8 mouse cellular contexts compared by ENCODE assay signal in the genomic region with DNA sequence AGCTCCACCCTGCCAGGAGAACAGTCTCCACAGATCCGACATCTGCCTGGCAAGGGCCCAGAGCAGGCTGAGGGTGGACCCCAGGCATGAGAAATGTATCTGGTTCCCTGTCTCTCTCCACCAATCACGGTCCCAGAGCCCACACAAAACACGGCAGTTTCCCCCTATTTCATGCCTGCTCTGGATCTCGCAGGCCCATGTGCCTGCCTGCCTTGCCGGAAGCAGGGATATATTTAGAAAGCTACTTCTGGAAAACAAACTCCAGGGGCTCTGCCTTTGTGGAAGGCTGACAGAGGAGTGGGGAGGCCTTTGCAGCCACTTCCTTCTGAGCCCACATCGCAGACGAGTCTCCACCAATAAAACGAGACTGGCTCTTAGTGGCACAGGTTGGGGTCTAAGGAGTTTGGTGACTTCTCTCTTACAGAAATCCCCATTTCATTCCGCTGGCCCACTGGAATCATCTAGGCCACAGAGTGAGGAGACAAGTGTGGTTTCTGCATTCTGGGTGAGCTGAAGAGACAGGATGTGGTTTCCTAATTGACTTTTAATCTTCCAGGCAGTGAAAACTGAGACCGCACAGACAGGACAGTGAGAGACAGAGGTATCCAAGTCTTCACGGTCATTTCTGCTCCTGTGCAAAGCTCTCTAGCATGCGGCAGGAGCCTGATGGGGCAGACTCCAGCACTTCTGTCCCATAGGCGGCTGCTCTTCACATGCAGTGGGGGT. TPM values are rescaled to one million over a fixed set of nuclear protein-coding genes. Genes with fewer than 3 reads are reported as not detected.
DNase-seq lines count a peak whose midpoint lies in the region; ATAC-seq and TF ChIP-seq lines count a peak whose summit lies in the region.
"Had no signal": no experiment of that assay in that cellular context is flagged by ENCODE, and none has a peak within 500 bp of the region (broad histone marks: within the 10 kb centered on the region; RNA-seq: fewer than 3 reads in every experiment).

No protein-coding gene starts in this region.

- peak; percentile 82 for ATAC-seq in embryonic facial prominence, embryonic 15.5 days (ENCODE audit: insufficient number of reproducible peaks, low FRiP score, low TSS enrichment, low read depth)
- peak; percentile 66; the same call in 1 of the 2 replicates for ATAC-seq in stomach, postnatal 0 days (ENCODE audit: low FRiP score, low TSS enrichment)

- no peak overlapping the region for H3K9ac ChIP-seq in embryonic facial prominence, embryonic 15.5 days
- H3K9ac ChIP-seq in stomach, postnatal 0 days (ENCODE audit: low read length), result no peak overlapping the region

- peak overlapping the region; percentile 80 for H3K27ac ChIP-seq in embryonic facial prominence, embryonic 15.5 days (replicated peaks)
- H3K27ac ChIP-seq in stomach, postnatal 0 days (replicated peaks), result peak overlapping the region; percentile 40; the same call in 1 of the 2 replicates

- intact Hi-C loops in heart, postnatal 36 days (cut with DNase I), result no loop called here

- no peaks in the 10 kb centered on the region for H3K36me3 ChIP-seq in embryonic facial prominence, embryonic 15.5 days
- no peaks in the 10 kb centered on the region for H3K36me3 ChIP-seq in stomach, postnatal 0 days (ENCODE audit: control insufficient read depth, insufficient read depth, low read length)

- H3K27me3 ChIP-seq in embryonic facial prominence, embryonic 15.5 days, result no peaks in the 10 kb centered on the region
- no peaks in the 10 kb centered on the region for H3K27me3 ChIP-seq in stomach, postnatal 0 days (ENCODE audit: control insufficient read depth, insufficient read depth, low read length)

- TF ChIP-seq CTCF in stomach, postnatal 0 days (IDR thresholded peaks at IDR 0.05; ENCODE audit: low read depth), result no peak

- no peak overlapping the region for H3K4me3 ChIP-seq in embryonic facial prominence, embryonic 15.5 days (replicated peaks)
- no peak overlapping the region for H3K4me3 ChIP-seq in stomach, postnatal 0 days (ENCODE audit: low read depth, low read length)

- no peaks in the 10 kb centered on the region for H3K9me3 ChIP-seq in embryonic facial prominence, embryonic 15.5 days (replicated peaks)
- H3K9me3 ChIP-seq in stomach, postnatal 0 days (ENCODE audit: control insufficient read depth, low read length), result no peaks in the 10 kb centered on the region

- peak; percentile 52 for DNase-seq in testis, postnatal 10 days (ENCODE audit: low spot score)
- no peak for DNase-seq in testis, postnatal 14 days (ENCODE audit: low spot score)
- peak; percentile 29 to 35 for DNase-seq in heart, postnatal 36 days
- peak; percentile 38 to 50 for DNase-seq in layer of hippocampus, postnatal 14 days (ENCODE audit: low spot score in 2 of 2)
- DNase-seq in mesoderm, embryonic 11.5 days (ENCODE audit: low read depth, low spot score), result peak; percentile 10
- peak; percentile 33 for DNase-seq in stomach, postnatal 0 days (ENCODE audit: low spot score)

- TF ChIP-seq EP300 in stomach, postnatal 0 days (optimal IDR thresholded peaks at IDR 0.05), result no peak

- 17% methylated on average over 13 of the region's 13 CpGs for WGBS in embryonic facial prominence, embryonic 15.5 days
- 43% methylated on average over 13 of the region's 13 CpGs for WGBS in stomach, postnatal 0 days

- peak overlapping the region; percentile 29; the same call in 1 of the 2 replicates for H3K4me2 ChIP-seq in embryonic facial prominence, embryonic 15.5 days (replicated peaks)
- H3K4me2 ChIP-seq in stomach, postnatal 0 days (replicated peaks; ENCODE audit: low read depth), result peak overlapping the region; percentile 23; the same call in 1 of the 2 replicates

- peaks cover 28% of the 10 kb centered on the region for H3K4me1 ChIP-seq in embryonic facial prominence, embryonic 15.5 days
- H3K4me1 ChIP-seq in stomach, postnatal 0 days (replicated peaks; ENCODE audit: control insufficient read depth, insufficient read depth), result 0 out of 2 replicates have a peak, but pooled peaks cover 2% of the 10 kb centered on the region

RNA-seq across cellular contexts. Expression of gene A930018P22Rik, which starts 54.6 kb away (rescaled TPM):
- 0.21 TPM in 1 of 2 replicates, not detected in the other for polyA plus RNA-seq in embryonic facial prominence, embryonic 15.5 days (2015; fragmentation: Nextera tagmentation; extraction: Ambion mirVana)
- under 1 TPM; 0.64 to 0.79 TPM for total RNA-seq in heart, postnatal 36 days (2021)
- not detected for total RNA-seq in layer of hippocampus, postnatal 14 days (2021)
- 0.47 and 0.53 TPM in 2 replicates for polyA plus RNA-seq in stomach, postnatal 0 days (2015; fragmentation: Nextera tagmentation; extraction: Ambion mirVana)
- polyA plus RNA-seq: small intestine, adult 2 months had no signal
